Mouse (Mus musculus): ENCODE results near the gene Exoc8. TPM values are rescaled to one million over a fixed set of nuclear protein-coding genes. Genes with fewer than 3 reads are reported as not detected.

Gene Exoc8
- polyA plus RNA-seq, 1 experiment from 2014 or later, result 11.9 TPM

- Histone ChIP-seq H3K4me1 (replicated peaks) (peaks cover 7% of the 10 kb centered on the region), H3K9ac (replicated peaks) (no peak overlapping the region), H3K27me3 (no peaks in the 10 kb centered on the region), H3K27ac (no peak overlapping the region), H3K9me3 (0 out of 2 replicates have a peak, but pooled peaks cover 4% of the 10 kb centered on the region), H3K4me3 (replicated peaks) (no peak overlapping the region), H3K36me3 (peaks cover 15% of the 10 kb centered on the region; the same call in 1 of the 2 replicates), H3K4me2 (no peak overlapping the region)
- 79% methylated on average over 14 of the region's 14 CpGs for WGBS
- ATAC-seq (ENCODE audit: insufficient number of reproducible peaks, insufficient read depth, low FRiP score, low TSS enrichment, low read depth), result no peak
Measured at GRCm38 (mm10) chr8:124925544-124926266, 28.2 kb upstream of the Exoc8 start.

GRCm38 (mm10) chr8:124923971-124924652, 26.6 kb upstream of the Exoc8 start:
- H3K4me2 ChIP-seq, result no peak overlapping the region
- H3K36me3 ChIP-seq, result peaks cover 15% of the 10 kb centered on the region; the same call in 1 of the 2 replicates
- H3K9ac ChIP-seq (replicated peaks), result no peak overlapping the region
- H3K4me1 ChIP-seq (replicated peaks), result peaks cover 7% of the 10 kb centered on the region
- 83% methylated on average over 15 of the region's 15 CpGs for WGBS
- no peaks in the 10 kb centered on the region for H3K27me3 ChIP-seq
- no peak overlapping the region for H3K4me3 ChIP-seq (replicated peaks)
- H3K9me3 ChIP-seq, result no peaks in the 10 kb centered on the region
- H3K27ac ChIP-seq, result no peak overlapping the region
- ATAC-seq (ENCODE audit: insufficient number of reproducible peaks, insufficient read depth, low FRiP score, low TSS enrichment, low read depth), result no peak

GRCm38 (mm10) chr8:124922490-124923089, 25.1 kb upstream of the Exoc8 start:
- no peak overlapping the region for H3K27ac ChIP-seq
- H3K9ac ChIP-seq (replicated peaks), result no peak overlapping the region
- H3K9me3 ChIP-seq, result no peaks in the 10 kb centered on the region
- H3K4me1 ChIP-seq (replicated peaks), result peaks cover 7% of the 10 kb centered on the region
- H3K4me3 ChIP-seq (replicated peaks), result no peak overlapping the region
- no peaks in the 10 kb centered on the region for H3K27me3 ChIP-seq
- WGBS, result 85% methylated on average over 11 of the region's 11 CpGs
- ATAC-seq (ENCODE audit: insufficient number of reproducible peaks, insufficient read depth, low FRiP score, low TSS enrichment, low read depth), result no peak
- H3K4me2 ChIP-seq, result no peak overlapping the region
- H3K36me3 ChIP-seq, result peaks cover 14% of the 10 kb centered on the region; the same call in 1 of the 2 replicates

DNA sequence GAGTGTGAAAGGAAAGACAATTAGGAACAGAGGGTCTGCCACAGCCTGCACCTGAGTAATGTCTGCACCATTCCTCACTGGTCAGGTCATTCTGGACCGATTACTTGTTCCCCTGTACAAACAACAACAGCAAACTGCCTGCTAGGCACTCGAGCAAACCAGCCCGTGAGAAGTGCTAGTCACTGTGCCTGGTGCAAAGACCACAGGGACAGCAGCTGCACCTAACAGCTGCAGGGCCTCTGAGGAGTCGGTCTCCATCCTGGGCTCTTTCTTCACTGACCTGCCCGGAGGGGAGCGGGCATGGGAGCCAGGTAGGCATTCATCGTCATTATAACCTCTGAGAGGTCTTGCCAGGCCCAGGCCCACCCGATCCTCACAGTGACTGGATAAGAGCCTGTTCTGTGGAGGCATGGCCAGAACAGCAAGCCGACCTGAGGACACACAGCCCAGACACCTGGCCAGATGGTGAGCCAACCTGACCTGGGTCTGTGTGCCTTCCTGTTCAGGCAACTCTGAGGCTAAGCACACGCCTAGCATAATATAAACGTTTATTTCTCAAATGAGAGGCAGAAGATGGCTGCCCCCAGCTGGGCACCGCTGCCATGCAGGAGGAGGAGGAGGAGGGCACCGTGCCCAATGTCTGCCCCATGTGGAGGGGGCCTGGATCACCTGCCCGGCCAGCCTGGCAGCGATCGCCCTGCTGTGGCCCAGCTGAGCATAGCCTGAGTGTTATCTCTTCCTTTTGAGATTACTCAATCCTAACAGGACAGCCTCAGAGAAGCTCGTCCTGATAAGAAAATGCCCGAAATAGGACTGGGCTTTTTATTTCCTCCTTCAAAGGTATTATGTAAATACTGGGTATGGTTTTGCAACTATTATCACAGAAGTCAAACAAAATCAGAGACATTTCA, 24.1 kb upstream of the Exoc8 start:
- Histone ChIP-seq H3K27me3 (no peaks in the 10 kb centered on the region), H3K27ac (no peak overlapping the region), H3K4me2 (no peak overlapping the region), H3K9me3 (no peaks in the 10 kb centered on the region), H3K4me3 (replicated peaks) (no peak overlapping the region), H3K9ac (replicated peaks) (no peak overlapping the region), H3K36me3 (0 out of 2 replicates have a peak, but pooled peaks cover 6% of the 10 kb centered on the region), H3K4me1 (replicated peaks) (peaks cover 7% of the 10 kb centered on the region)
- no peak for ATAC-seq (ENCODE audit: insufficient number of reproducible peaks, insufficient read depth, low FRiP score, low TSS enrichment, low read depth)
- 84% methylated on average over 18 of the region's 18 CpGs for WGBS

DNA sequence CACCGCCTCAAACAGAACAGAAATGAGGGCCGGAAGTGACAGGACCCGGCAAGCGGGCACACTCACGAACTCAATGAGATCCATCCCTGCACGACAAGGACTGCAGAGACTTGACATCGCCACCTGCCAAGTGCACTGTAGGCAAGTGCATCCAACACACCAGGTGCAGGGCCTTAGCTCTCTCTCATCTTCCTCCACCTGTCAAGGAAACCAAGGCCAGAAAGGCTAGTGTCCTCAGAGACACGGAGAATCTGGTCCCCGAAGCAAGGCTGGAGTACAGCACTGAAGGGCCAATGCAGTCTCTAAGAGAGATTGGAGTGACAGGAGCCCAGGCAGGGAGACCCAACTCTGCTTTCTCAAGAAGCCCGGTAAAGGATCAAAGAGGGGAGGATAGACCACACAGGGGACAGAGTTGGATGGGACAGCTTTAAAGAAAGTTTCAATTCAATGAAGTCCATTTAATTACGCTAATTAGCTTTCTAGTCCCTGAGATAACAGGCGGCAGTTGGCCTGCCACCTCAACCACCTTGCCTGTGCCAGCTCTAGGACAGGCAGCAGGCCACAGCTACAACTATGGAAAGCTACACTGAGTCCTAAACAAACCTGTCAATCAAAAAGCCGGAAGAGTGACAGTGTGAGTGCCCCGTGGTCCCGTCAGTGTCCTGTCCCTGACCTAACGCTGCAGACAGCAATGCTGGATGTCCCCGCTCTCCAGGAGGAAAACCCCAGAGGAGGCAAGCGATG, 20.4 kb upstream of the Exoc8 start:
- ATAC-seq (ENCODE audit: insufficient number of reproducible peaks, insufficient read depth, low FRiP score, low TSS enrichment, low read depth), result no peak
- Histone ChIP-seq H3K9me3 (no peaks in the 10 kb centered on the region), H3K27ac (no peak overlapping the region), H3K4me3 (replicated peaks) (no peak overlapping the region), H3K9ac (replicated peaks) (no peak overlapping the region), H3K27me3 (no peaks in the 10 kb centered on the region), H3K4me2 (no peak overlapping the region), H3K36me3 (peaks cover 27% of the 10 kb centered on the region), H3K4me1 (replicated peaks) (peaks cover 7% of the 10 kb centered on the region)
- WGBS, result 83% methylated on average over 18 of the region's 18 CpGs

DNA sequence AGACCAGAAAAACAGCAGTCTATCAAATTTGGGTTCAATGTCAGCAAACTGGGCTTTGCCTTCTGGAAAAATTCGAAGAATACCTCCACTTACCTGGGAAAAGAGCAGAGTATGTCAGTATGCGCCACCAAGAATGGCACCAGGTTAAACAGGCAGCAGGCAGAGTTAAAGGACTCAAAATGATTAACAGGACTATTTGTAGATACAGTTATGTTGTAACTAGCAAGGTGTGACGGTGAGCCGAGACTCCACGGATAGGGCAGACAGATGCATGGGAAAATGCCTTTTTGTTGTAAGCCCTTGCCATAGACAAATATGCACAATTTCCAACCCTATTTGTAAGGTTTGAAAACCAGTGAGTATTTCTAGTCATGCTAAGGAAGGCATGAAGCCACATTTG, 16.6 kb upstream of the Exoc8 start:
- Histone ChIP-seq H3K4me3 (replicated peaks) (no peak overlapping the region), H3K4me1 (replicated peaks) (no peaks in the 10 kb centered on the region), H3K9ac (replicated peaks) (no peak overlapping the region), H3K36me3 (peaks cover 65% of the 10 kb centered on the region), H3K4me2 (no peak overlapping the region), H3K27ac (no peak overlapping the region), H3K27me3 (no peaks in the 10 kb centered on the region), H3K9me3 (no peaks in the 10 kb centered on the region)
- no peak for ATAC-seq (ENCODE audit: insufficient number of reproducible peaks, insufficient read depth, low FRiP score, low TSS enrichment, low read depth)
- 96% methylated on average over 5 of the region's 5 CpGs for WGBS

- Histone ChIP-seq H3K4me2 (no peak overlapping the region), H3K27me3 (no peaks in the 10 kb centered on the region), H3K9ac (replicated peaks) (no peak overlapping the region), H3K4me1 (replicated peaks) (no peaks in the 10 kb centered on the region), H3K27ac (no peak overlapping the region), H3K4me3 (replicated peaks) (no peak overlapping the region), H3K9me3 (no peaks in the 10 kb centered on the region), H3K36me3 (peaks cover 83% of the 10 kb centered on the region)
- ATAC-seq (ENCODE audit: insufficient number of reproducible peaks, insufficient read depth, low FRiP score, low TSS enrichment, low read depth), result no peak
- WGBS, result 78% methylated on average over 17 of the region's 17 CpGs
Measured at GRCm38 (mm10) chr8:124911938-124912872, 14.7 kb upstream of the Exoc8 start.

- peaks cover 99% of the 10 kb centered on the region for H3K36me3 ChIP-seq
- WGBS, result 86% methylated on average over 10 of the region's 10 CpGs
- no peak overlapping the region for H3K4me3 ChIP-seq (replicated peaks)
- H3K9ac ChIP-seq (replicated peaks), result no peak overlapping the region
- no peak for ATAC-seq (ENCODE audit: insufficient number of reproducible peaks, insufficient read depth, low FRiP score, low TSS enrichment, low read depth)
- H3K9me3 ChIP-seq, result no peaks in the 10 kb centered on the region
- no peak overlapping the region for H3K4me2 ChIP-seq
- H3K27me3 ChIP-seq, result no peaks in the 10 kb centered on the region
- H3K4me1 ChIP-seq (replicated peaks), result no peaks in the 10 kb centered on the region
- no peak overlapping the region for H3K27ac ChIP-seq
Measured at GRCm38 (mm10) chr8:124910349-124910748, 12.8 kb upstream of the Exoc8 start.

DNA sequence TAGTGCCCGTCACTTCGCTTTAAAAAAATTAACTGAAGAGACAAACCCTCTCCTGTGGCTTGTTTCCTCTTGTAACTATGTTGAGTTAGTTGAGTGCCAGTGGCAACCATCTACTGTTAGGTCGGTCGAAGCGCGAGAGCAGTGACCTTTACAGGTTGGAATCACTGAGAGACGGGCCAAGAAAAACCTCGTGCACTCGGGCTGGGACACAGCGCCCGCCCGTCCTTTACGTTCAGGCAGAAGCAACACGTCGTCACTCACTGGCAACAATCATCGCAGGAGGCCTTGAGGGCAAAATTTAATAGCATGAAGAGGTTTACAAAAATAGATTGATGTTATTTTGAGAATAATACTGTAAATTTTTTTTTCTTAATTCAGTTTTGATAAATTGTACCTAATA, 12.4 kb upstream of the Exoc8 start:
- Histone ChIP-seq H3K4me2 (no peak overlapping the region), H3K27me3 (no peaks in the 10 kb centered on the region), H3K4me1 (replicated peaks) (no peaks in the 10 kb centered on the region), H3K4me3 (replicated peaks) (no peak overlapping the region), H3K36me3 (peaks cover 98% of the 10 kb centered on the region), H3K27ac (no peak overlapping the region), H3K9me3 (no peaks in the 10 kb centered on the region), H3K9ac (replicated peaks) (no peak overlapping the region)
- ATAC-seq (ENCODE audit: insufficient number of reproducible peaks, insufficient read depth, low FRiP score, low TSS enrichment, low read depth), result no peak
- WGBS, result 90% methylated on average over 16 of the region's 16 CpGs

- no peak for ATAC-seq (ENCODE audit: insufficient number of reproducible peaks, insufficient read depth, low FRiP score, low TSS enrichment, low read depth)
- peaks cover 92% of the 10 kb centered on the region for H3K36me3 ChIP-seq
- H3K4me2 ChIP-seq, result no peak overlapping the region
- H3K9ac ChIP-seq (replicated peaks), result no peak overlapping the region
- H3K4me1 ChIP-seq (replicated peaks), result no peaks in the 10 kb centered on the region
- 80% methylated on average over 2 of the region's 2 CpGs for WGBS
- H3K27me3 ChIP-seq, result no peaks in the 10 kb centered on the region
- no peaks in the 10 kb centered on the region for H3K9me3 ChIP-seq
- no peak overlapping the region for H3K27ac ChIP-seq
- no peak overlapping the region for H3K4me3 ChIP-seq (replicated peaks)
Measured at GRCm38 (mm10) chr8:124905482-124905881, 8.0 kb upstream of the Exoc8 start.
